Mouse (Mus musculus) bone marrow macrophage, adult 2 months (primary cell): ENCODE measurements around the gene Glb1l3.

ENCODE experiments used
- CTCF ChIP-seq: IDR thresholded peaks from 2 replicates; pipeline ENCODE4 v1.5.1; 2012; ENCODE audit warnings: low read depth, mild to moderate bottlenecking, low read length, moderate library complexity
- POLR2A ChIP-seq: IDR thresholded peaks from 2 replicates; pipeline ENCODE4 v1.6.1; 2012; ENCODE audit warnings: mild to moderate bottlenecking, low read depth, low read length, borderline replicate concordance

DNA sequence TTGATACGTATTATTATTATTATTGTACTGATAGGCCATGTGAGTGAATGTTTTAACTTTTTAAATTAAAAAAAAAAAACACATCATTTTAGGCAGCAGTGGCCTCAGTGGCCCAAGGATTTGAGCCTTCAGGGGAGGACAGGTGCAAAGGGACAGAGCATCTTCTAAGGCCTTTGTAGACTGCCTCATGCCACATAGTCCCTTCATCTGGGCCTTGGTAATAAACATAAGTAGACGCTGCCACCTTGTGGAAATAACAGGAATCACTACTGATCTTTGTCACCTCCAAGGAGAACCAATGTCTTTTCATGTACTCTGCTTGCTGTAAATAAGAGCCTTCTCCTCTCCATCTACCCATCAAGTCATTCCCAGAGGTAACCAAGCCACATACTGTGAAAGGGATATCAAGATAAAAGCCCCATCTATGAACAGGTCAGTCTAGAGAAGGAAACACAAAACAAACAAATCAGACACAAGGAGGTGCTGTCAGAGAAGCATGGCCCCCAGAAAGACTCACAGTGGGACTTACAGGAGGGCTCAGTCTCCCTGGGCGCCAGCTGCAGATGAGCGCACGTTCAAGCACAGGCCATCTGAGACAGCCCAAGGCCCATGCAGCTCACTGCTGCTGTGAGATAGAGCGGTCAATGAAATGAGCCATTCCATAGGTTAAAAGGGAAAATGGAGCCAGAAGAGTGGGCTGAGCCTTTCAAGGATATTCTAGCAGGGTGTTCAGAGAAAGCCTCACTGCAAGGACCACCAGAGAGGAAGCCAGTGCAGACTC is 84.4 kb downstream of the Glb1l3 start:
- TF ChIP-seq CTCF (no peak), POLR2A (no peak)
